Mouse (Mus musculus) lung, postnatal 0 days (tissue): Measurements from ENCODE around the gene Fto.

Experiments used
- CTCF ChIP-seq: IDR thresholded peaks from 2 replicates; pipeline ENCODE4 v1.5.1; 2016; ENCODE audit warnings: antibody characterized with exemption, mild to moderate bottlenecking
- EP300 ChIP-seq: IDR thresholded peaks from 2 replicates; pipeline ENCODE4 v1.6.1; 2016; ENCODE audit warnings: antibody characterized with exemption, mild to moderate bottlenecking, control low read depth

DNA sequence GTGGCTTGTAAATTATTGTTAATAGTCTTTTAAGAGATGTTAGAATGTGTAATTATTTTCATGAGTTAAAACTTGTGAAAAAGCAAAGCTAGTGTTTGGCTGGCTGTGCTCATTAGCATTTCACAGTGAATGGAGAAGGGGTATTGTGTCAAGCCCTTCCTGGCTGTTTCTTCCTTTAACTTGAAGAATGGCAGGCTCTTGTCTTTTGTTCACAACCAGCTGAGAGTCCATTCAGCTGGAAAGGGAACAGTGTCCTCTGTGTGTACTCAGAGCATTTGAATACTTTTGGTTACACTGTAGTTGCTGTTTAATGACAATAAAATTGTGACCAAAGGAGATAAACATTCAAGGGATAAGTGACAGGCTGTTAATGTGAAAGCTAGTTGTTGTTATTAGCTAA, 52.5 kb downstream of the Fto start:
- TF ChIP-seq CTCF (no peak), EP300 (no peak)
